Mouse (Mus musculus) testis, adult 2 months (tissue): ENCODE measurements at regions not wholly inside any gene's neighbourhood (a gene's known extent, or its start where the extent isn't known, plus 50 kb on each side); places are given as distances from the start of the nearest gene placed in this dataset.

Experiments
- H3K27ac ChIP-seq: fragments of 200-500 bp; 2 replicates; pipeline ENCODE4 v1.5.1; 2012; ENCODE audit warnings: low read depth, low read length; ENCODE audit not compliant: control insufficient read depth, insufficient read depth
- H3K27me3 ChIP-seq: fragments of 200-500 bp; 2 replicates; pipeline ENCODE4 v1.6.1; 2012; ENCODE audit warnings: mild to moderate bottlenecking, low read length, moderate library complexity; ENCODE audit not compliant: control insufficient read depth, insufficient read depth
- H3K36me3 ChIP-seq: fragments of 200-500 bp; 2 replicates; pipeline ENCODE4 v1.6.1; 2012; ENCODE audit warnings: mild to moderate bottlenecking, low read length; ENCODE audit not compliant: control insufficient read depth, insufficient read depth
- H3K4me1 ChIP-seq: fragments of 200-500 bp; 2 replicates; pipeline ENCODE4 v1.6.1; 2012; ENCODE audit warnings: low read length; ENCODE audit not compliant: control insufficient read depth, insufficient read depth
- H3K4me3 ChIP-seq: fragments of 200-500 bp; 2 replicates; pipeline ENCODE4 v1.5.1; 2012; ENCODE audit warnings: low read depth, mild to moderate bottlenecking, low read length, moderate library complexity, mixed read lengths; ENCODE audit not compliant: control insufficient read depth
- CTCF ChIP-seq: fragments of 200-500 bp; IDR thresholded peaks from 2 replicates; pipeline ENCODE4 v1.5.1; 2012; ENCODE audit warnings: low read depth, mild to moderate bottlenecking, inconsistent platforms, low read length, moderate library complexity; ENCODE audit not compliant: control insufficient read depth, insufficient read depth, insufficient replicate concordance
- POLR2A ChIP-seq: fragments of 200-500 bp; IDR thresholded peaks from 2 replicates; pipeline ENCODE4 v1.6.1; 2012; ENCODE audit warnings: low read depth, mild to moderate bottlenecking, inconsistent platforms, low read length, moderate library complexity; ENCODE audit not compliant: control insufficient read depth

GRCm38 (mm10) chr2:172613891-172614391, 64.5 kb downstream of the Tfap2c start:
- no peak overlapping the region for H3K27ac ChIP-seq
- H3K27me3 ChIP-seq, result no peaks in the 10 kb centered on the region
- no peaks in the 10 kb centered on the region for H3K36me3 ChIP-seq
- H3K4me3 ChIP-seq, result no peak overlapping the region
- H3K4me1 ChIP-seq, result peaks cover 5% of the 10 kb centered on the region
- TF ChIP-seq POLR2A (no peak), CTCF (no peak)

- H3K36me3 ChIP-seq, result no peaks in the 10 kb centered on the region
- H3K4me1 ChIP-seq, result peaks cover 9% of the 10 kb centered on the region
- no peak overlapping the region for H3K27ac ChIP-seq
- TF ChIP-seq CTCF (no peak), POLR2A (no peak)
- no peak overlapping the region for H3K4me3 ChIP-seq
- H3K27me3 ChIP-seq, result no peaks in the 10 kb centered on the region
Measured at GRCm38 (mm10) chr2:172615148-172615547, 65.8 kb downstream of the Tfap2c start.

DNA sequence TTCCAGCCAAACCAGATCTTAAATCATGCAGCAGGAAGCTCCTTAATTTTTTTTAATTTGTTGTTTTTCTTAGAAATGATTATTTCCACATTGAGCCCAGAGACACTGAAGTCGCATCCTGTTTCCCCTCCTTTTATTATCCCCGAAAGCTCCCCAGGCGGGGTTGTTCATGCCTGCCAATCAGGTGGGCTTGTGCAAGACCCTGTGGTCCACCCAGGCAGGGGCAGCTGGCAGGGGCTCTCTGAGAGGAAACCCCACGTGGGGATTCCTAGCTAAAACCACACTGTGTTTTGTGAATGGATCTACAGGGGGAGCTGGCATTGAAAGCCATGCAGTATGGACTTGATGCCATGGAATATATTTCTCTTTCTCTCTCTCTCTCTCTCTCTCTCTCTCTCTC, 66.2 kb downstream of the Tfap2c start:
- no peaks in the 10 kb centered on the region for H3K27me3 ChIP-seq
- TF ChIP-seq POLR2A, result no peak
- no peak for TF ChIP-seq CTCF

DNA sequence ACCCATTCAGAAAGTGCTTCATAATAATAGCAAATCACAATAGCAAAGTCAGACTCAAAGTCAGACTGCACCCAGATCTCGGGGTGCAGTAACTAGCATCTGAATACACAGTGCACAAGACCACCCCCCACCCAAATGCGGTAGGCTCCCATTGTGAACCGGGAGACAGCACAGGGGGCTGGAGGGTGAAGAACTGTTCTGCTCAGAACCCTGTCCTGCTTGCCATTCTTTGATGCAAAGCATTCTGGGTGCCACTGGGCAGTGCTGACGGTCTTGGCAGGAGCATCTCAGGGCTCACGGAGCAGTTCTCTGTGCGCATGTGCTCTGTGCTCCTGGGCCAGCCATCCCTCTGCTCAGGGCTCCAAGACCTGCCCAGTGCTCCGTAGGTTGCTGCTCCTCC, 69.8 kb downstream of the Tfap2c start:
- no peaks in the 10 kb centered on the region for H3K36me3 ChIP-seq
- H3K4me3 ChIP-seq, result no peak overlapping the region
- H3K4me1 ChIP-seq, result peaks cover 4% of the 10 kb centered on the region; the same call in 1 of the 2 replicates
- TF ChIP-seq CTCF (no peak), POLR2A (no peak)
- no peaks in the 10 kb centered on the region for H3K27me3 ChIP-seq
- no peak overlapping the region for H3K27ac ChIP-seq

More for the DNA sequence above, 66.2 kb downstream of the Tfap2c start:
- H3K4me1 ChIP-seq, result peaks cover 9% of the 10 kb centered on the region
- no peak overlapping the region for H3K4me3 ChIP-seq
- H3K27ac ChIP-seq, result no peak overlapping the region
- H3K36me3 ChIP-seq, result no peaks in the 10 kb centered on the region

GRCm38 (mm10) chr2:172620001-172620400, 70.6 kb downstream of the Tfap2c start:
- TF ChIP-seq POLR2A (no peak), CTCF (no peak)
- H3K27me3 ChIP-seq, result no peaks in the 10 kb centered on the region
- no peaks in the 10 kb centered on the region for H3K36me3 ChIP-seq
- H3K4me1 ChIP-seq, result peaks cover 4% of the 10 kb centered on the region; the same call in 1 of the 2 replicates
- H3K27ac ChIP-seq, result no peak overlapping the region
- H3K4me3 ChIP-seq, result no peak overlapping the region

DNA sequence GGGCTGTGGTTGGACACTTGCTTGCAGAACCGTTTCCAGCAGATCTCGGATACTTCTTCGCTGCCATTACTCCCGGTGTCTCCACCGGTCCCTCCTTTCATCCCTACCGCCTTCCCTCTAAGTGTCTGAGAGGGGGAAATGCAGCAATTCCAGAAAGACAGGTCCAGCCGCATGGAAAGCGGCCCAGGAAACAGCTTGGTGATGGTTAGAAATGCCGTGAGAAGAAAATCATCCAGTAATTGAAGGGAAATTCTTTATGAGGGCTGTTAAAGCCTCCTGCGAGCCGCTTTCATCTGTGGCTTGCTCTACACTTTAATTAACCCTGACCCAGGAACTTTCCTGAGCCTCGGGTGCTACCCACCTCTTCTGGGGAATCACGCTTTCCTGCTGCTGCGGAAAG, 74.3 kb downstream of the Tfap2c start:
- Histone ChIP-seq H3K4me3 (no peak overlapping the region), H3K36me3 (no peaks in the 10 kb centered on the region), H3K27me3 (no peaks in the 10 kb centered on the region), H3K27ac (no peak overlapping the region), H3K4me1 (peaks cover 10% of the 10 kb centered on the region)
- no peak for TF ChIP-seq POLR2A
- TF ChIP-seq CTCF, result no peak

- no peaks in the 10 kb centered on the region for H3K27me3 ChIP-seq
- peak overlapping the region; percentile 37 for H3K4me3 ChIP-seq
- TF ChIP-seq CTCF (no peak), POLR2A (peak; percentile 55; the same call in 1 of the 2 replicates)
- H3K4me1 ChIP-seq, result peaks cover 7% of the 10 kb centered on the region
- H3K27ac ChIP-seq, result peak overlapping the region; percentile 56; the same call in 1 of the 2 replicates
- no peaks in the 10 kb centered on the region for H3K36me3 ChIP-seq
Measured at GRCm38 (mm10) chr2:172627353-172628306, 78.2 kb downstream of the Tfap2c start.
